Mouse (Mus musculus) bone marrow macrophage, adult 2 months (primary cell): Measurements from ENCODE around the gene Eml3. TPM values are rescaled to one million over a fixed set of nuclear protein-coding genes. Genes with fewer than 3 reads are reported as not detected.

ENCODE experiments used
- H3K27ac ChIP-seq: 2 replicates; pipeline ENCODE4 v1.5.1; 2012; ENCODE audit warnings: low read depth, low read length; ENCODE audit not compliant: insufficient read depth
- H3K4me1 ChIP-seq: 2 replicates; pipeline ENCODE4 v1.6.1; 2012; ENCODE audit warnings: low read length; ENCODE audit not compliant: control insufficient read depth, insufficient read depth
- H3K4me3 ChIP-seq: 2 replicates; pipeline ENCODE4 v1.5.1; 2012; ENCODE audit warnings: mild to moderate bottlenecking, low read length, moderate library complexity; ENCODE audit not compliant: insufficient read depth
- CTCF ChIP-seq: IDR thresholded peaks from 2 replicates; pipeline ENCODE4 v1.5.1; 2012; ENCODE audit warnings: low read depth, mild to moderate bottlenecking, low read length, moderate library complexity
- POLR2A ChIP-seq: IDR thresholded peaks from 2 replicates; pipeline ENCODE4 v1.6.1; 2012; ENCODE audit warnings: mild to moderate bottlenecking, low read depth, low read length, borderline replicate concordance
- polyA plus RNA-seq: library from polyadenylated mRNA; stranded (reverse); fragments of >200 nt; gene quantifications from 2 replicates; pipeline ENCODE4 v1.2.4, GENCODE M21; 2012; ENCODE audit not compliant: missing spikeins, insufficient read depth, insufficient read length

Eml3 gene
- polyA plus RNA-seq, 1 experiment = 33.1 TPM

DNA sequence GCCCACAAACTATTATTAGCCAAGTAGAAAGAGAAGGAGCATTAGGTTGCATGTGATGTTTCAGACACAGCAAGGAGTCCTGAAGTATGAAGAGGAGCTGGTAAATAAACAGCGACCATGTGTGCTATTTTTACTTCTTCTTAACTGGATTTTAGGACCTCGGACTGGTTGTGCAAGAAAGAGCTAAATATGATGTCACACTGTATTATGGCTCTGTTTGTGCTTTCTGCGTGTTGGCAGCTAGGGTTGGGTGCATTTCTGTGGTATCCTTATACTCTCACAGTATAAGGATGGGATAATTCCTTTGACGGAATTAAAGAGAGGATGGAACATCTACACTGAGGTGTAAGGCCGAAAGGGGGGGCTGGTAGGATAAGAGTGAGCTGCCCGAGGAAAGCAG is 15.9 kb downstream of the Eml3 start:
- Histone ChIP-seq H3K27ac (peak overlapping the region; percentile 71), H3K4me1 (peaks cover 24% of the 10 kb centered on the region), H3K4me3 (peak overlapping the region; percentile 56)
- TF ChIP-seq POLR2A (no peak), CTCF (no peak)

DNA sequence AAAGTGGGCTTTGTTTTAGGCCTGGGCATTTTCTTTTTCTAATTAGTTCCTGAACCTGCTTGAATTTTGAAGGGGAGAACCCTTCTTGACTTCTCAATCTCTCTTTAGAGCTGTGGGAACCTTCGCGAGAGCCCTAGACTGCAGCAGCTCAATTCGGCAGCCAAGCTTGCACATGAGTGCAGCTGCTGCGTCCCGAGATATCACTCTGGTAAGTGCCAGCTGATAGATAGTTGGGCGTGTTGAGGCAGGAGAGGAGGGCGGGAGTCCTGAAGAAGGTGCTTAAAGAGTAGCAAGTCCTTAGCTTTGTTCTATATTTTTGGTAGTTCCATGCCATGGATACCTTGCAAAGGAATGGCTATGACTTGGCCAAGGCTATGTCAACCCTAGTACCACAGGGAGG is 17.6 kb downstream of the Eml3 start:
- Histone ChIP-seq H3K4me1 (peaks cover 21% of the 10 kb centered on the region), H3K27ac (no peak overlapping the region), H3K4me3 (no peak overlapping the region)
- TF ChIP-seq CTCF (no peak), POLR2A (no peak)

DNA sequence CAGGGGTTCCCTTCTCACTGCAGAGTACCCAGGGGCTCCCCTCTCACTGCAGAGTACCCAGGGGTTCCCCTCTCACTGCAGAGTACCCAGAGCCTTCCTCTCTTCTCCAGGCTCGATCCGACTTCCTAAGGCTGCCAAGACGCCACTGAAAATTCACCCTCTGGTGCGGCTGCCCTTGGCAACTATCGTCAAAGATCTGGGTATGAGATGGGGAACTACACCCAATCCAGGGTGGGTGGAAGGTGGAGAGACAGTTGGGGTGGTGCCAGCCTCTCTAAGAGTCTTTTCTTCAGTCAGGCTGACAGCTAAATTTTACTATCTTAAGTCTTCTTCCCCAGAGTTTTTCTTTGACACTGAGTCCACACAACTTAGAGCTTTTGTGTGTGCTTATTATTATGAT is 20.8 kb downstream of the Eml3 start:
- Histone ChIP-seq H3K27ac (no peak overlapping the region), H3K4me3 (no peak overlapping the region), H3K4me1 (peaks cover 22% of the 10 kb centered on the region)
- TF ChIP-seq POLR2A (no peak), CTCF (no peak)

DNA sequence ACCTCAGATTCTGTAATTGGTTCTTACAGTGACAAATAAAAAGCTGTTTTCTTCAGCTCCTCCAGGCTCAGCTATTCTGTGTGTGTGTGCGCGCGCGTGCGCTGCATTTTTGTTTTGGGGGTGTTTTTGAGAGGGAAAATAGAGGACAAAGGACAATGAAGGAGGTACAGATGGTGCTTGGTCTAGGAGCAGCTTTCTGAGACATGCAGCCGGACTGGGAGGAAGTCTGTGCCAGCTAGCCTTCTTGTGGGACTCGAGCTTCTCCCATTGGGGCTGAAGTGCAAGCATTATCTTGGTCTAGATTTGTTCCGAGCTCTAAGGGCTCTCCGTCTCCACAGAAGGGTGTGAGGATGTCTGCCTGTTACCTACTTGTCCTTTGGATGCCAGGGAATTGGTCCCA is 22.9 kb downstream of the Eml3 start:
- TF ChIP-seq POLR2A (no peak), CTCF (no peak)
- Histone ChIP-seq H3K27ac (no peak overlapping the region), H3K4me3 (no peak overlapping the region), H3K4me1 (peaks cover 17% of the 10 kb centered on the region)

DNA sequence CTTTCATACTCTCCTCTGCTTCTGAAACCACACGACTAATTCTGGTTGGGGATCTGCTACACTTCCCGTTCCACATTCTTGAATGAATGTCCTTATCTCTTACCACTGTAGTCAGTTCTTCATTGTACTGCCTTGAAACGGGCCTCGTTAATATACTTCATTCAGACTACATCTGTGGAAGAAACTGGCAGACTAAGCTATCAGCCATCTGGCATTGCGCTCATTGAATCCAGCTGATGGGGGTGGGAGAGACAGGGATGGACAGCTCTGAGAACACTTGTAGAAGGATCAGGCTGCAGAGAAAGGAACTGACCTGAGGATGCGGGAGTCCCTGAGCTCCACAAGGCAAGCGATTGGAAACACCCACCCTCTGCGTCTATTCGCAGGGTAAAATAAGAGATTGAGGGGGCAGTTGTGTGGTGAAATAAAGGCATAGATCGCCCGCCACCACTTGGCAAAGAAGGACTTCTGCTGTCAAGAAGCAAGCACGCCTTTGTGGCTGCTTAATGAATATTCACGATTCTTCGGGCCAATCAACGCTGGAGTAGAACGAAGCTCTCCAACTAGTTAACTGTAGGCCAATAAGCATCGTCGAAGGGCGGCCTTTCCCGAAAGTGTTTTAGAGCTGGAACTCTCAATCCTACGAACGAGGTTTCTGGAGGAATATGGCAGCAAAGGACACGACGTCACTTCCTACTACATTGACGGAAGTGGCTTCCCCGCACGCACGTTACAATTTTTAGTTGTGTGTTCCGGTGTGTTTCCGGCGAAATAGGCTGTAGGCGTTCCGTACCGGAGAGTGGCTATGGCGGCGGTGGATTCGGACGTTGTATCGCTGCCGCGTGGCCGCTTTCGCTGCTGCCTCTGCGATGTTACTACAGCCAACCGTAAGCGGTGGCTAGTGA is 24.0 kb downstream of the Eml3 start, which contains the start of gene Tut1:
Tut1 (plus strand) TSS at position 713 of the 905 bp plus-strand sequence.
- Histone ChIP-seq H3K27ac (peak within 1 kb of the TSS; percentile 74), H3K4me3 (peak within 1 kb of the TSS; percentile 92), H3K4me1 (peaks cover 17% of the 10 kb centered on the region)
- TF ChIP-seq CTCF = no peak
- TF ChIP-seq POLR2A = no peak

DNA sequence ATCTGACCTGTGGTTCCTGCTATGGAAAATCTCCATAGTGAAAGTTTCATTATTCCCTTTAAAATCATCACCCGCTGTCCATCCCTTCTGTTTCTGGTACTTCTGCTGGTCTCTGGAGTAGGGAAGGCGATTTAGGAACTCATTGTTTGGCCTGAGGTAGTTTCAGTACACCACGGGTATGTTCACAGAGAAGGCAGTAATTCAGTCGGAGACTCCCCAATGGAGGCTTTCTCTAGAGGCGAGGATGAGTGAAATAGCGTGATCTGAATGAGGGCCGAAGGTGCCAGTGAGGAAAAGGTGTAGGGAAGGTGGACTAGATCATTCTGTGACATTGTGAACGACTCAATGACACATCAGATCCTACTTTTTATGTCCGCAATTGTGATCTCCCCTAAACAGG is 24.8 kb downstream of the Eml3 start:
- TF ChIP-seq POLR2A = no peak
- no peak for TF ChIP-seq CTCF
- Histone ChIP-seq H3K27ac (peak overlapping the region; percentile 74), H3K4me1 (peaks cover 17% of the 10 kb centered on the region), H3K4me3 (peak overlapping the region; percentile 92)

DNA sequence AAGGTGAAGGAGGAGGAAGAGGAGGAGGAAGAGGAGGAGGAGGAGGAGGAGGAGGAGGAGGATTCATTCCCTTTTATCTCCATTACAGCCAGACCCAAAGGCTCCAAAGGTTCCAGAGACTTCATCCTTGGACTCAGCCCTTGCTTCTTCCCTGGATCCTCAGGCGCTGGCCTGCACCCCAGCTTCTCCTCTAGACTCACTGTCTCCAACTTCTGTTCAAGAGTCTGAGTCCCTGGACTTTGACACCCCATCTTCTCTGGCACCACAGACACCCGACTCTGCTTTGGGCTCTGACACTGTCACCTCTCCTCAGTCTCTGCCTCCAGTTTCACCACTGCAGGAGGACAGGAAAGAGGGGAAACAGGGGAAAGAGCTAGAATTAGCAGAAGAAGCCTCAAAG is 32.9 kb downstream of the Eml3 start:
- peaks cover 7% of the 10 kb centered on the region for H3K4me1 ChIP-seq
- no peak overlapping the region for H3K4me3 ChIP-seq
- TF ChIP-seq CTCF = no peak
- TF ChIP-seq POLR2A = no peak
- H3K27ac ChIP-seq = no peak overlapping the region

DNA sequence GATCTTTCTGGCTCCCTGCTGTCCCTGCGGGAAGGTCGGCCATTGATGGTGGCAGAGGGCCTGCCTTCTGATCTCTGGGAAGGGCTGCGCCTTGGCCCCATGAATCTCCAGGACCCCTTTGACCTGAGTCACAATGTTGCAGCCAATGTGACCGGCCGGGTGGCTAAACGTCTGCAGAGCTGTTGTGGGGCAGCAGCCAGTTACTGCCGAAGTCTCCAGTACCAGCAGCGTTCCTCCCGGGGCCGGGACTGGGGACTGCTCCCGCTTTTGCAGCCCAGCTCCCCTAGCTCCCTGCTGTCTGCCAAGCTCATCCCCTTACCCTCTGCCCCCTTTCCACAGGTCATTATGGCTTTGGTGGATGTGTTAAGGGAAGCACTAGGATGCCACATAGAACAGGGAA is 35.7 kb downstream of the Eml3 start:
- H3K4me3 ChIP-seq = no peak overlapping the region
- H3K27ac ChIP-seq = no peak overlapping the region
- TF ChIP-seq POLR2A = no peak
- no peak for TF ChIP-seq CTCF
- H3K4me1 ChIP-seq = peaks cover 12% of the 10 kb centered on the region

DNA sequence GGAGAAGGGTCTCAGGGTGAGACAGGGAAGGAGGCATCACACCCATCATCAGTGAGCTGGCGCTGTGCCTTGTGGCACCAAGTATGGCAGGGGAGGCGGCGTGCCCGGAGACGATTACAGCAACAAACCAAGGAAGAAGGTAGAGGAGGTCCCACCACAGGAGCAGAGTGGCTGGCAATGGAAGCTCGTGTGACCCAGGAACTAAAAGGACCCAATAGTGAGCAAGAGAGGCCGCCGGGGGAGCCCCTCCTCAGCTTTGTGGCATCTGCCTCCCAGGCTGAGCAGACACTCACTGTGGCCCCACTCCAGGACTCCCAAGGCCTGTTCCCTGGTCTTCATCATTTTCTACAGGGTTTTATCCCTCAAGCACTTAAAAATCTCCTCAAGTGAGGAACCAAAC is 36.4 kb downstream of the Eml3 start:
- peak overlapping the region; percentile 92 for H3K27ac ChIP-seq
- TF ChIP-seq POLR2A = no peak
- no peak for TF ChIP-seq CTCF
- peak overlapping the region; percentile 71 for H3K4me3 ChIP-seq
- H3K4me1 ChIP-seq = peaks cover 12% of the 10 kb centered on the region

DNA sequence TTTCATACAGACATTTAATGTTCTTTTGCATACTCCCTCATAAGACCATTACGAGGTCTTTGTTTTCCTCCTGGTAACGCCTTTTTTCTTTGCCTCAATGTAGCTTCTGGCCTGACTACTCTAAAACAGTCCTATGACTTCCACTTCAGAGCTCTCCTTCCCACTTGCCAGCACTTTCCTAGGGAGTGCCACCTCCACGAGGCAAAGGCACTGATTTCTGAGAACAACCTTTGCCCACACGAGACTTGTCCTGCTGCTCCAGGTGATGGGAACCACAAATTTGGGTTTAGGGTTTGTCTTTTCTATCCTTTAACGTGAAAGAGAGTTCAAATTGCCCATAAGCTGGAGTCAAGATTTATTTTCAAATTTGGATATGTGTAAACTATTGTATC is 36.8 kb downstream of the Eml3 start:
- Histone ChIP-seq H3K4me1 (peaks cover 12% of the 10 kb centered on the region), H3K4me3 (peak overlapping the region; percentile 71), H3K27ac (peak overlapping the region; percentile 92)
- TF ChIP-seq POLR2A = no peak
- no peak for TF ChIP-seq CTCF
